Mouse (Mus musculus) thymus, postnatal 14 days (tissue): Measurements from ENCODE around the gene Lmbrd2.

ENCODE experiments used
- DNase-seq: peaks from one replicate; pipeline ENCODE4 v3.0.0; 2021

The Lmbrd2 gene

DNA sequence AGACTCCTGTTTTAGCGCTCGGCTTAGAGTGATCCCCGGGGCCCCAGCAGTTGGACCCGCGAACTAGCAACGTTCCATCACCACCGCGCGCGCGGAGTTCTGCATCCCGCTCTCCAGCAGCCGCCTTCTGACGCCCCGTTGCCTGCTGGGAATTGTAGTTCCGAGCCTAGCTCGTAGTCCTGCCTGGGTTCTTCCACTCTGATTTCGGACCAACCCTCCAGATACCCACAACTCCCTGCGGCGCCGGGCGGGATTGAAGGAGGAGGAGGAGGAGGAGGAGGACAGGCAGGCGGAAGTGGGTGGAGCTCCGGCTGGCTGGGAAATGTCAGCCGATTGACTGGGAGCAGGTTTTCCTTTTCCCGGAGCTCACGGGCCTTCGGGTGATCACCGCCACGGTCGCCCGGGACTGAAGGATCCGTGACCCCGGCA is at the start of gene Lmbrd2:
Gene Lmbrd2, plus strand, starts transcription at position 299 of the 429 bp plus-strand sequence.
- DNase-seq = peak; percentile 97

- no peak for DNase-seq
Measured at GRCm38 (mm10) chr15:9090662-9091061, 49.7 kb upstream of the Lmbrd2 start.

GRCm38 (mm10) chr15:9093598-9094365 is 46.6 kb upstream of the Lmbrd2 start:
- DNase-seq = no peak

DNA sequence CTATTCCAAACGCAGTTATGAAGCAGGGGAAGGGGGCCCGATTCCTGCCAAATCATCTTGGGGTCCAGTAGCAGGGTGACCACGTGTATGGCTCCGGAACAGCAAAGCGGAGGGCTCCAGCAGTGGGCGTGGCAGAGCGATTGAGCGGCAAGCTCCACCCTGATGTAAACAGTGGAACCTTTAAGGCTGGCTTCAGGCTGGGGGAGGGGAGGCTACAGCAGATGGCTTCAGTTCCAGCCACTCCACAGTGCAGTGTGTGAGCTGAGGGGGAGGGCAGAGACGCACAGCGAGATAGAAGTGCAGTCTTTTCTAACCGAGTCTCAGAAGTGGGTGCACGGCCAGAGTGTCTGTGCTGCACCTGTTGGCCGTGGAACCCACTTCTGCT is 46.0 kb upstream of the Lmbrd2 start:
- no peak for DNase-seq

DNA sequence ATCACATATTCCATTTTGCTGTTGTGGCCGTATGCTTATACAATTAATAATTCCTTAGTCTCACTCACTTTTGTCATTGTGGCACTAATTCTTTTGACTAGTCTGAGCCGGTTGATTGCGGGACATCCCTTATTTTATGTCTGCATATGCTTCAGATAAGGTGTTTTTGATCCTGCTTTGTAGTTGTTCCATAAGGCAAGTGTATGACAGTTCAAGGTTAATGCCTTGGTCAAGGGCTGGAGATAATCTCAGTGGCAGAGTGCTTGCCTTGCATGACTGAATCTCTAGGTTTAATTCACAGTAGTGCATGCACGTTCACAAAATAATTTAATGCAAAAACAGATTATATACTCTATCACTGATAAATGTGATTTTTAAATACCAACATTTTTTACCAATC is 43.5 kb upstream of the Lmbrd2 start:
- DNase-seq = no peak

- DNase-seq = no peak
Measured at GRCm38 (mm10) chr15:9100446-9101077, 39.8 kb upstream of the Lmbrd2 start.

- DNase-seq = no peak
Measured at GRCm38 (mm10) chr15:9106303-9107074, 33.9 kb upstream of the Lmbrd2 start.

DNA sequence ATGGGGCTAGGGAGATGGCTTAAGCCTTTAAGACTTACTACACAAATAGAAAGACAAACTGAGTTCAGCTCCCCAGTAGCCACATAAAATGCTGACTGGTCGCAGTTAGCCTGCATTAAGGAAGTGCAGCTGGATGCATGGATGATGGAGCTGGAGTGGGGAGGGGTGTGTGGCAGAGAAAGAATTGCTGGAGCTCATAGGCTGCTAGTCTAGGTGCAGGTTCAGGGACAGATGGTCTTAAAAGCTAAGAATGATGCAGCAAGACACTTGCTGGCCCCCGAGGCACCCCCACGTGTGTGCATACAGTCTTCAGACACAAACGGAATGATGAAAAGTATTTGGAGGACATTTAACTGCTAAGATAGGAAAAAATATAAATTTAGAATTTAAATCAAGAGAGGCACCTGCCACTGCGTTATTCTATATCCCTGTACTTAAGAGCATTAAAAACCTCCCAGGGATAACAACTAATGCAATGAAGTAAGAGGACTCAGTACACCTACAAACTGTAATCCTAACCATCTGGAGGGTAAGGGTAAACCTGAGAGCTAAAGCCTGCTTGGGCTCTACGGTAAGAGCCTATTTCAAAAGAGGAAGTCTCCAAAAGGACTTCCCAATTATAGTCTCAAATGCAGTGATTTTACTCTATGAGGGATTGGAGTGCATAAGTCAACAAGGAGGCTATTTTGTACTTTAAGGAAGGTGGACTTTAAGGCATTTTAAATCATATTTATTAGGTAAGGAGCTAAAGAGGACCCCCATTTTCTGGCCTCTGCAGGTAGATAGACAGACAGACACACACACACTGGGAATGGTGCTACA is 29.6 kb upstream of the Lmbrd2 start:
- DNase-seq = no peak

DNA sequence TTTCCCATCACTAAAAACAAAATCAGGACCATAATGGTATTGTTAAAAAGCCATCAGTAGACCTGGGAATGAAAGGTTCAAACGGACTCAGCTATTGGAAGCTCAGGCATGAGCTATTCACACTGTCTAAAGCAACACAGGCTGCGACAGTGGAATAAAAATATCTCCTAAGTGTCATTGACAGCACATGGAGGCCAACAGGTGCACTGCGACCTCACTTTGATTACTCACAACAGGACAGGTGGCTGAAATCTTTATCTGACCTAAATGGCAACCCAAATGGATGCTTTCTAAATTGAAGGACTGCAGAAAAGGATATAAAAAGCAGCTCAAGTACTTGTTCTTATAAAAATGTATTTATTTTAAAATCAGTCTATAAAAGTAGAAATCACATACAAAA is 28.7 kb upstream of the Lmbrd2 start:
- DNase-seq = no peak

GRCm38 (mm10) chr15:9113556-9113955 is 26.8 kb upstream of the Lmbrd2 start:
- no peak for DNase-seq

DNA sequence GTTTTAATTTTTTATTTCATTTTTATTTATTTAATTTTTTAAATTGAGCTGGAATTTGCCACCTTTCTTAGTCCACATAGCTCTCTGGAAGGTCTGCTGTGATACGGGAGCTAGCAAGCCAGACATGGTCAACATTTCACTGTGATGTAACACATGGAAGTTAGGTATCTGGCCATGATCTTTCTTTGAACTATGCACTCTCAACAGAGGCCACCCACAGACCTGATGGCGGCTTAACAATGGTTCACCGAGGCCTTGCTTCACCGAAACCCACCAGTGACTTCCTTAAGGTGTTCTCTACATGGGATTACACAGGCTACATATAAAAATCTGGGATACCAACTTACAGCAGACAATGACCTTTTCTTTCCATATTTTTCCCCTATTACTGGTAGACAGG is 26.2 kb upstream of the Lmbrd2 start:
- no peak for DNase-seq

- no peak for DNase-seq
Measured at GRCm38 (mm10) chr15:9114599-9114998, 25.8 kb upstream of the Lmbrd2 start.

DNA sequence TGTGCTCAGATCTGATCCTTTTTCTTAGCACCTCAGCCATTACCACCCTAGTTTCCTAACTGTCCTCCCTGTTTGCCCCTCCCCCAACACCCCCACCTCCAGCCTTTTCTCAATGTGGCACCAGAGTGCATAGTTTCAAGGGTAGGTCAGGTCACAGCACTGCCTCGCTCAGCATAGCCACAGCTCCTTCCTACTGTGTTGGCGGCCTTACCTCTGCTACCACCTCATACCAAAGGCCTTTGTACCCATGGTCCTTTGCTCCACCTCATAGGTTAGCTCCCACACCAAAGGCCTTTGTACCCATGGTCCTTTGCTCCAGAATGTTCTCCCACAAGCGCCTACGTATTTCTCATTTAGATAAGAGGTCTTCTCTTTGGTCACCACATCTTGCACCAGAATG is 21.5 kb upstream of the Lmbrd2 start:
- DNase-seq = no peak

- peak; percentile 29 for DNase-seq
Measured at GRCm38 (mm10) chr15:9120081-9120480, 20.3 kb upstream of the Lmbrd2 start.

GRCm38 (mm10) chr15:9122989-9123388 is 17.4 kb upstream of the Lmbrd2 start:
- DNase-seq = no peak

GRCm38 (mm10) chr15:9124856-9125255 is 15.5 kb upstream of the Lmbrd2 start:
- DNase-seq = no peak

- no peak for DNase-seq
Measured at GRCm38 (mm10) chr15:9127051-9127791, 13.1 kb upstream of the Lmbrd2 start.

GRCm38 (mm10) chr15:9130772-9131498 is 9.4 kb upstream of the Lmbrd2 start:
- no peak for DNase-seq

GRCm38 (mm10) chr15:9131499-9131888 is 8.9 kb upstream of the Lmbrd2 start:
- DNase-seq = no peak

DNA sequence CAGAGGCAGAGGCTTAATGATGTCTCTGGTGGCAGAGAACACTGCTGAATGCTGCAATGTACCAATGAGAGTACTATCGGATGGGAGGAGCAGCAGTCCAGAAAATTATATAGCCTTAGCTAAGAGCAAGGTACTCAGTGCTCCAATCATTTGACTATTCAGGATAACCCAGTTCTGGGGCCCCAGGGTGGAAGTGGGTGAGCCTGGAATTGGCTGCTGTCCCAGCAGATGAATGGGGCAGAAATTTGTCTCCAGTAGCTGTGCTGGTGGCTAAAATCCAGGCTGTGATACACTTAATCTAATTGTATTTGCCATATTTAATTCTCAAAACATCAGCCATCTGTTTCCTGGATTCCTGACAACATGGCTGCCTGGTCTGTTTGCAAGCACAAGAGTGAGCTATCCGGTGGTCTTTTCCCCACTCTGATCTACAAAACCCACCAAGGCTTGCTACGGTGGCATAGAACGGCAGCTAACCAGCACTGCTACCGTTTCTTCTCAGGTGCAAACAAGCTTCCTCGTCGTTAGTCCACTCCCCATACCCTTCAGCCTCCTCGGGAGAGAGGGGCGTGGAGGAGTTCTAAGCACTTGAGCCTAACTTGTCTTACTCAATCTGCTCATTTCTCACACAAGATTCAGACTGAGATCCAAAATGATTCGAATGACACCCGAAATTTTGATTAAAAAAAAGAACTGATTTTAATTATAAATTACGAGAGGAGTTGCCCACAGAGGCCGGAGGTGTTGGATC is 7.5 kb upstream of the Lmbrd2 start:
- DNase-seq = no peak
